Mouse (Mus musculus) intestine, embryonic 14.5 days (tissue): ENCODE data around the gene Pbdc1. TPM values are rescaled to one million over a fixed set of nuclear protein-coding genes. Genes with fewer than 3 reads are reported as not detected.

Source experiments
- polyA plus RNA-seq: library from polyadenylated mRNA; unstranded; fragments of >200 nt; fragmentation: Nextera tagmentation; extraction: Ambion mirVana; gene quantifications from 2 replicates; pipeline ENCODE4 v1.2.1, GENCODE M21; 2014

The Pbdc1 gene
- polyA plus RNA-seq, 1 experiment from 2014 or later: 50.3 TPM

Other genes with a start within 250 kb of the Pbdc1 start
- gene Magee2, start 222.5 kb upstream of the Pbdc1 start, polyA plus RNA-seq: 1.9 and 2.1 TPM in 2 replicates
- 11.7 and 13.3 TPM in 2 replicates for gene Magee1, start 40.6 kb downstream of the Pbdc1 start, polyA plus RNA-seq